Mouse (Mus musculus) lung, postnatal 36 days (tissue): Measurements from ENCODE around the gene Actl11.
A peak's percentile ranks its signal among the peaks of the same experiment; 100 is the strongest.

Experiments used
- DNase-seq: peaks from one replicate; pipeline ENCODE4 v3.0.0; 2022; ENCODE audit warnings: mixed read lengths

Gene Actl11

GRCm38 (mm10) chr9:107928169-107928568 lies at the start of gene Actl11:
Actl11 (plus strand) TSS chr9:107928469.
- DNase-seq: no peak

GRCm38 (mm10) chr9:107880411-107880810 lies 47.9 kb upstream of the Actl11 start:
- DNase-seq: no peak

GRCm38 (mm10) chr9:107887804-107888266 lies 40.4 kb upstream of the Actl11 start, which contains the start of gene Mon1a:
Mon1a (plus strand) TSS chr9:107888151.
- DNase-seq: peak; percentile 96

- DNase-seq: peak; percentile 42
Measured at GRCm38 (mm10) chr9:107888267-107888850, 39.9 kb upstream of the Actl11 start.

GRCm38 (mm10) chr9:107890260-107890659 lies 38.0 kb upstream of the Actl11 start:
- no peak for DNase-seq

GRCm38 (mm10) chr9:107891023-107891422 lies 37.2 kb upstream of the Actl11 start:
- DNase-seq: peak; percentile 19

- DNase-seq: no peak
Measured at GRCm38 (mm10) chr9:107898563-107898962, 29.7 kb upstream of the Actl11 start.

- no peak for DNase-seq
Measured at GRCm38 (mm10) chr9:107899855-107900254, 28.4 kb upstream of the Actl11 start.

GRCm38 (mm10) chr9:107900840-107901626 lies 27.2 kb upstream of the Actl11 start:
- DNase-seq: peak; percentile 74

GRCm38 (mm10) chr9:107901627-107901914 lies 26.7 kb upstream of the Actl11 start:
- no peak for DNase-seq

GRCm38 (mm10) chr9:107904726-107905125 lies 23.5 kb upstream of the Actl11 start:
- DNase-seq: peak; percentile 92

- peak; percentile 79 for DNase-seq
Measured at GRCm38 (mm10) chr9:107906252-107906966, 21.9 kb upstream of the Actl11 start, which contains the start of gene Mst1r. Mst1r (plus strand) TSS chr9:107906873.

- no peak for DNase-seq
Measured at GRCm38 (mm10) chr9:107906967-107907800, 21.1 kb upstream of the Actl11 start.

- peak; percentile 9 for DNase-seq
Measured at GRCm38 (mm10) chr9:107907801-107908120, 20.5 kb upstream of the Actl11 start.

- DNase-seq: peak; percentile 80
Measured at GRCm38 (mm10) chr9:107908410-107909158, 19.7 kb upstream of the Actl11 start.

GRCm38 (mm10) chr9:107910025-107910769 lies 18.1 kb upstream of the Actl11 start:
- peak; percentile 26 for DNase-seq

- DNase-seq: no peak
Measured at GRCm38 (mm10) chr9:107914764-107915420, 13.4 kb upstream of the Actl11 start.

GRCm38 (mm10) chr9:107917895-107918608 lies 10.2 kb upstream of the Actl11 start:
- DNase-seq: no peak

- DNase-seq: no peak
Measured at GRCm38 (mm10) chr9:107918884-107919283, 9.4 kb upstream of the Actl11 start.

GRCm38 (mm10) chr9:107919441-107919840 lies 8.8 kb upstream of the Actl11 start:
- no peak for DNase-seq
